Mouse (Mus musculus) midbrain, postnatal 0 days (tissue): ENCODE data around the gene Nckap5. TPM values are rescaled to one million over a fixed set of nuclear protein-coding genes. Genes with fewer than 3 reads are reported as not detected.

Experiments
- ATAC-seq: fragments of 200-750 bp; cut with Nextera tagmentation; 2 replicates; pipeline ENCODE4 v1.8.0; 2017; ENCODE audit warnings: moderate number of reproducible peaks, mild to moderate bottlenecking, moderate TSS enrichment, moderate library complexity; ENCODE audit not compliant: low FRiP score
- DNase-seq: peaks from one replicate; pipeline ENCODE4 v3.0.0-alpha.2; 2015; ENCODE audit warnings: low spot score
- H3K27ac ChIP-seq: fragments of 300-500 bp; sonication (generic); 2 replicates; pipeline ENCODE4 v1.5.1; 2014; ENCODE audit warnings: low read depth, mild to moderate bottlenecking, low read length, mixed read lengths
- H3K27me3 ChIP-seq: fragments of 300-500 bp; sonication (generic); 2 replicates; pipeline ENCODE4 v1.6.1; 2014; ENCODE audit warnings: low read length, control low read depth, mixed read lengths; ENCODE audit not compliant: insufficient read depth
- H3K36me3 ChIP-seq: fragments of 300-500 bp; sonication (generic); 2 replicates; pipeline ENCODE4 v1.6.1; 2014; ENCODE audit warnings: low read length, control low read depth, mixed read lengths; ENCODE audit not compliant: insufficient read depth
- H3K4me1 ChIP-seq: fragments of 300-500 bp; sonication (generic); 2 replicates; pipeline ENCODE4 v1.6.1; 2014; ENCODE audit warnings: mild to moderate bottlenecking, control low read depth, antibody characterized with exemption, low read length, mixed read lengths; ENCODE audit not compliant: insufficient read depth
- H3K4me2 ChIP-seq: fragments of 300-500 bp; sonication (generic); 2 replicates; pipeline ENCODE4 v1.6.1; 2014; ENCODE audit warnings: low read depth, mild to moderate bottlenecking, low read length, mixed read lengths; ENCODE audit not compliant: poor library complexity, severe bottlenecking
- H3K4me3 ChIP-seq: fragments of 300-500 bp; sonication (generic); 2 replicates; pipeline ENCODE4 v1.5.1; 2014; ENCODE audit warnings: low read depth, mild to moderate bottlenecking, low read length, moderate library complexity
- H3K9ac ChIP-seq: fragments of 300-500 bp; sonication (generic); replicated peaks from 2 replicates; pipeline ENCODE4 v1.6.1; 2014; ENCODE audit warnings: mild to moderate bottlenecking, low read length, moderate library complexity, mixed read lengths; ENCODE audit not compliant: poor library complexity, severe bottlenecking
- H3K9me3 ChIP-seq: fragments of 300-500 bp; sonication (generic); 2 replicates; pipeline ENCODE4 v1.6.1; 2016; ENCODE audit warnings: low read length, control low read depth
- CTCF ChIP-seq: IDR thresholded peaks from 2 replicates; pipeline ENCODE4 v1.5.1; 2016; ENCODE audit warnings: antibody characterized with exemption, mild to moderate bottlenecking
- WGBS: fragments of 180-500 bp; shearing (Covaris S2); extraction: QIAGEN DNeasy Blood & Tissue Kit; methylation state at CpG from one replicate; pipeline ENCODE4 v1.1.7; 2014; 5-methylcytosine and 5-hydroxymethylcytosine counted together
- polyA plus RNA-seq: library from polyadenylated mRNA; unstranded; fragments of >200 nt; fragmentation: Nextera tagmentation; extraction: Ambion mirVana; gene quantifications from 2 replicates; pipeline ENCODE4 v1.2.1, GENCODE M21; 2015
- total RNA-seq: library from RNA; depleted of rRNA; stranded (reverse); fragments of >200 nt; gene quantifications from 2 replicates; pipeline ENCODE4 v1.2.3, GENCODE M21; 2014

The Nckap5 gene
- total and polyA plus RNA-seq, 2 experiments from 2014 or later: 6.3 to 8.7 TPM

GRCm38 (mm10) chr1:126334202-126334601, 496.4 kb downstream of the Nckap5 start:
- no peaks in the 10 kb centered on the region for H3K9me3 ChIP-seq
- H3K4me3 ChIP-seq: no peak overlapping the region
- H3K36me3 ChIP-seq: no peaks in the 10 kb centered on the region
- H3K4me1 ChIP-seq: no peaks in the 10 kb centered on the region
- no peak for TF ChIP-seq CTCF
- no peaks in the 10 kb centered on the region for H3K27me3 ChIP-seq
- no peak for DNase-seq
- H3K27ac ChIP-seq: no peak overlapping the region
- no peak overlapping the region for H3K4me2 ChIP-seq
- H3K9ac ChIP-seq: no peak overlapping the region
- WGBS: 87% methylated on average over 4 of the region's 4 CpGs
- no peak for ATAC-seq

GRCm38 (mm10) chr1:126332026-126332425, 498.6 kb downstream of the Nckap5 start:
- Histone ChIP-seq H3K4me1 (no peaks in the 10 kb centered on the region), H3K36me3 (no peaks in the 10 kb centered on the region), H3K27me3 (no peaks in the 10 kb centered on the region), H3K4me2 (no peak overlapping the region), H3K27ac (no peak overlapping the region), H3K9me3 (no peaks in the 10 kb centered on the region), H3K4me3 (no peak overlapping the region), H3K9ac (no peak overlapping the region)
- 90% methylated on average over 2 of the region's 2 CpGs for WGBS
- no peak for DNase-seq
- no peak for ATAC-seq
- TF ChIP-seq CTCF: no peak

- Histone ChIP-seq H3K9me3 (no peaks in the 10 kb centered on the region), H3K4me2 (no peak overlapping the region), H3K27ac (no peak overlapping the region), H3K27me3 (no peaks in the 10 kb centered on the region), H3K4me1 (no peaks in the 10 kb centered on the region), H3K9ac (no peak overlapping the region), H3K36me3 (no peaks in the 10 kb centered on the region), H3K4me3 (no peak overlapping the region)
- TF ChIP-seq CTCF: no peak
- WGBS: 94% methylated on average over 1 of the region's 1 CpGs
- DNase-seq (no peak), ATAC-seq (no peak)
Measured at GRCm38 (mm10) chr1:126320696-126321095, 509.9 kb downstream of the Nckap5 start.

- H3K9me3 ChIP-seq: no peaks in the 10 kb centered on the region
- TF ChIP-seq CTCF: no peak
- no peak overlapping the region for H3K4me3 ChIP-seq
- H3K4me1 ChIP-seq: no peaks in the 10 kb centered on the region
- no peak overlapping the region for H3K9ac ChIP-seq
- H3K4me2 ChIP-seq: no peak overlapping the region
- DNase-seq (no peak), ATAC-seq (no peak)
- H3K27ac ChIP-seq: no peak overlapping the region
- H3K27me3 ChIP-seq: no peaks in the 10 kb centered on the region
- no peaks in the 10 kb centered on the region for H3K36me3 ChIP-seq
- WGBS: 56% methylated on average over 11 of the region's 11 CpGs
Measured at GRCm38 (mm10) chr1:126317874-126318607, 512.6 kb downstream of the Nckap5 start.

GRCm38 (mm10) chr1:126317345-126317744, 513.3 kb downstream of the Nckap5 start:
- Histone ChIP-seq H3K27me3 (no peaks in the 10 kb centered on the region), H3K27ac (no peak overlapping the region), H3K36me3 (no peaks in the 10 kb centered on the region), H3K4me3 (no peak overlapping the region), H3K4me1 (no peaks in the 10 kb centered on the region), H3K4me2 (no peak overlapping the region), H3K9ac (no peak overlapping the region), H3K9me3 (no peaks in the 10 kb centered on the region)
- ATAC-seq (no peak), DNase-seq (no peak)
- 68% methylated on average over 4 of the region's 4 CpGs for WGBS
- no peak for TF ChIP-seq CTCF

- H3K27ac ChIP-seq: no peak overlapping the region
- no peak for TF ChIP-seq CTCF
- H3K9ac ChIP-seq: no peak overlapping the region
- H3K4me3 ChIP-seq: no peak overlapping the region
- no peak for ATAC-seq
- no peak overlapping the region for H3K4me2 ChIP-seq
- H3K27me3 ChIP-seq: no peaks in the 10 kb centered on the region
- 86% methylated on average over 2 of the region's 2 CpGs for WGBS
- H3K4me1 ChIP-seq: no peaks in the 10 kb centered on the region
- H3K9me3 ChIP-seq: no peaks in the 10 kb centered on the region
- no peak for DNase-seq
- no peaks in the 10 kb centered on the region for H3K36me3 ChIP-seq
Measured at GRCm38 (mm10) chr1:126316866-126317265, 513.7 kb downstream of the Nckap5 start.
